Mouse (Mus musculus) thymus, adult 2 months (tissue): ENCODE measurements around the gene Hadha. TPM values are rescaled to one million over a fixed set of nuclear protein-coding genes. Genes with fewer than 3 reads are reported as not detected.
A peak's percentile ranks its signal among the peaks of the same experiment; 100 is the strongest.

ENCODE experiments used
- DNase-seq: peaks from one replicate; pipeline ENCODE4 v3.0.0; 2021
- H3K27ac ChIP-seq: fragments of 200-500 bp; 2 replicates; pipeline ENCODE4 v1.5.1; 2012; ENCODE audit warnings: low read length, control low read depth; ENCODE audit not compliant: control insufficient read depth, insufficient read depth
- H3K27me3 ChIP-seq: fragments of 200-500 bp; 2 replicates; pipeline ENCODE4 v1.6.1; 2012; ENCODE audit warnings: mild to moderate bottlenecking, low read length, moderate library complexity, mixed read lengths; ENCODE audit not compliant: control insufficient read depth, insufficient read depth
- H3K36me3 ChIP-seq: fragments of 200-500 bp; 2 replicates; pipeline ENCODE4 v1.6.1; 2012; ENCODE audit warnings: mild to moderate bottlenecking, low read length, moderate library complexity; ENCODE audit not compliant: control insufficient read depth, insufficient read depth
- H3K4me1 ChIP-seq: fragments of 200-500 bp; replicated peaks from 2 replicates; pipeline ENCODE4 v1.6.1; 2012; ENCODE audit warnings: low read length; ENCODE audit not compliant: control insufficient read depth, insufficient read depth
- H3K4me3 ChIP-seq: fragments of 200-500 bp; 2 replicates; pipeline ENCODE4 v1.5.1; 2012; ENCODE audit warnings: mild to moderate bottlenecking, low read length, control low read depth, moderate library complexity; ENCODE audit not compliant: control insufficient read depth, insufficient read depth
- CTCF ChIP-seq: fragments of 200-500 bp; IDR thresholded peaks from 2 replicates; pipeline ENCODE4 v1.5.1; 2012; ENCODE audit warnings: mild to moderate bottlenecking, control low read depth, low read length, moderate library complexity, borderline replicate concordance; ENCODE audit not compliant: control insufficient read depth, poor library complexity, insufficient read depth; ENCODE audit errors: extremely low read depth
- POLR2A ChIP-seq: fragments of 200-500 bp; IDR thresholded peaks from 2 replicates; pipeline ENCODE4 v1.6.1; 2012; ENCODE audit warnings: mild to moderate bottlenecking, low read length, control low read depth, moderate library complexity; ENCODE audit not compliant: control insufficient read depth, poor library complexity, insufficient read depth; ENCODE audit errors: extremely low read depth
- WGBS: fragments of 180-500 bp; shearing (Covaris S2); methylation state at CpG from one replicate; pipeline ENCODE4 v1.1.7; 2018; 5-methylcytosine and 5-hydroxymethylcytosine counted together
- polyA plus RNA-seq: library from polyadenylated mRNA; depleted of rRNA; stranded (reverse); fragments of >200 nt; gene quantifications from 2 replicates; pipeline ENCODE4 v1.2.3, GENCODE M21; 2012

Hadha gene
- polyA plus RNA-seq, 1 experiment, result 80.5 TPM

- TF ChIP-seq POLR2A (0 out of 2 replicates have a peak, but pooled peaks have one; percentile 26), CTCF (peak; percentile 83)
- Histone ChIP-seq H3K27me3 (peaks cover 2% of the 10 kb centered on the region; the same call in 1 of the 2 replicates), H3K4me3 (peak overlapping the region; percentile 78), H3K4me1 (peaks cover 12% of the 10 kb centered on the region), H3K36me3 (peaks cover 6% of the 10 kb centered on the region), H3K27ac (no peak overlapping the region)
- WGBS, result 2% methylated on average over 103 of the region's 103 CpGs
- peak; percentile 80 for DNase-seq
Measured at GRCm38 (mm10) chr5:30113881-30114760, 40.8 kb downstream of the Hadha start.

- no peak for DNase-seq
- H3K36me3 ChIP-seq, result no peaks in the 10 kb centered on the region
- no peak overlapping the region for H3K4me3 ChIP-seq
- 95% methylated on average over 3 of the region's 3 CpGs for WGBS
- H3K27me3 ChIP-seq, result peaks cover 2% of the 10 kb centered on the region; the same call in 1 of the 2 replicates
- TF ChIP-seq CTCF (no peak), POLR2A (no peak)
- peaks cover 12% of the 10 kb centered on the region for H3K4me1 ChIP-seq
- H3K27ac ChIP-seq, result no peak overlapping the region
Measured at GRCm38 (mm10) chr5:30112533-30113068, 42.4 kb downstream of the Hadha start.

- Histone ChIP-seq H3K36me3 (no peaks in the 10 kb centered on the region), H3K4me1 (peaks cover 12% of the 10 kb centered on the region), H3K27me3 (peaks cover 2% of the 10 kb centered on the region; the same call in 1 of the 2 replicates), H3K4me3 (no peak overlapping the region), H3K27ac (no peak overlapping the region)
- no peak for DNase-seq
- 74% methylated on average over 3 of the region's 3 CpGs for WGBS
- TF ChIP-seq POLR2A (no peak), CTCF (no peak)
Measured at GRCm38 (mm10) chr5:30111771-30112170, 43.2 kb downstream of the Hadha start.

DNA sequence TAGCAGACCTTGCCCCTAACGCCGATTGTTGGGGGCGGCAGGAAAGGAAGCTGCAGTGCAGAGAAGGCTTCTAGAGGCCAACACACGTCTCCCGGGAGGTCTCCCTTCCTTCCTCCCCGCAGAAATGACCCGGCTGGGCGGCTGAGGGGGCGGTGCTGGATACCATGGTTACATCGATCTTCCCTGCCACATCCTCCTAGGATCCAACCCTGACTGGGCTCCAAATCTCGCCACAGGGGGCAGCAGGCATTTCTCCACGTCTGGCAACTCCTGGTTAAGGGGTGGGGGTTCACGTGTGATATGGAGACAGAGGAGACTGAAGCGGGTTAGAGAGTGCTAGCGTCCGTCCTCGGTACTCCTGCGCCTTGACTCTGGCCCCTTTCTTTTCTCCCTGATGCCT, 43.8 kb downstream of the Hadha start:
- H3K4me3 ChIP-seq, result no peak overlapping the region

DNA sequence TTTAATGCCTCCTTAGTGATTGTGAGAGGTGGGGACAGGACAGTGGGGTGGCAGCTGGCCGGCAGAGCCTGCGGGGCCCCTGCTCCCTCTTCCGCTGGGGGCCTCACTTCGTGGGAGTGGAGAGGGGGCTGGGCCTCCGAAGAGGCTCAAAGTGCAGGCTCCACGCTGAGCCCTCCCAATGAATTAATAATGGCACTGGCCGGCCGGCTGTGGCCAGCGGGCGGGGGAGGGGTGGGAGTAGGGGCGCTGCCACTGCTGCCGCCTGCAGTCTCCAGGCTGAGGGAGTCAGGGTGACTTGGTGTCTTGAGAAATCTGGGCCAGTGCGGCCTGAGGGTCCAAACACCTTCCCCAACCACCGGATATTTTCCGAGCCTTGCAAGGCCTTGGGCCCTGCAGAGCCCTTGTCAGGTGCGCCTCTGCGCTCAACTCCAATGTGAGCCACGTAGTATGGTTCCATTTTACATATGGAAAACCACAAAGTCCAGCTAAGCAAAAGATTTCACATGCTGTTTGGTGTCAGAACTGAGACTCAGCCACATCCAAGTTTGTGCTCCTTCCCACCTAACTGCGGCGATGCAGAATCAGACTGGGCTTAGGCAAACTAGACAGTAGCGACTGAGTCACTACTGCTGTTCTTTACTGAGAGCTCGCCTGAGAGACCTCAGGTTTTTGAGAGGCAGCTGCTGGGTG, 44.4 kb downstream of the Hadha start:
- peaks cover 12% of the 10 kb centered on the region for H3K4me1 ChIP-seq
- no peak overlapping the region for H3K4me3 ChIP-seq
- DNase-seq, result no peak
- H3K27ac ChIP-seq, result no peak overlapping the region
- no peaks in the 10 kb centered on the region for H3K36me3 ChIP-seq
- 57% methylated on average over 22 of the region's 22 CpGs for WGBS
- H3K27me3 ChIP-seq, result peaks cover 10% of the 10 kb centered on the region; the same call in 1 of the 2 replicates
- TF ChIP-seq CTCF (no peak), POLR2A (no peak)

More for the DNA sequence above, 43.8 kb downstream of the Hadha start:
- WGBS, result 6% methylated on average over 18 of the region's 18 CpGs
- no peak for TF ChIP-seq POLR2A
- TF ChIP-seq CTCF, result no peak
- DNase-seq, result no peak
- H3K27me3 ChIP-seq, result peaks cover 4% of the 10 kb centered on the region; the same call in 1 of the 2 replicates
- H3K36me3 ChIP-seq, result no peaks in the 10 kb centered on the region
- no peak overlapping the region for H3K27ac ChIP-seq
- peaks cover 12% of the 10 kb centered on the region for H3K4me1 ChIP-seq

GRCm38 (mm10) chr5:30109899-30110298, 45.1 kb downstream of the Hadha start:
- DNase-seq, result no peak
- WGBS, result 86% methylated on average over 2 of the region's 2 CpGs
- H3K4me1 ChIP-seq, result peaks cover 14% of the 10 kb centered on the region
- H3K27ac ChIP-seq, result no peak overlapping the region
- H3K36me3 ChIP-seq, result no peaks in the 10 kb centered on the region
- no peak overlapping the region for H3K4me3 ChIP-seq
- TF ChIP-seq POLR2A (no peak), CTCF (no peak)
- H3K27me3 ChIP-seq, result peaks cover 15% of the 10 kb centered on the region
